Mouse (Mus musculus) retina, adult 2 months (tissue): Measurements from ENCODE around the gene Cenpt.

Source experiments
- DNase-seq: peaks from one replicate; pipeline ENCODE4 v3.0.0-alpha.2; 2012; ENCODE audit warnings: low read depth, low spot score

Gene Cenpt

DNA sequence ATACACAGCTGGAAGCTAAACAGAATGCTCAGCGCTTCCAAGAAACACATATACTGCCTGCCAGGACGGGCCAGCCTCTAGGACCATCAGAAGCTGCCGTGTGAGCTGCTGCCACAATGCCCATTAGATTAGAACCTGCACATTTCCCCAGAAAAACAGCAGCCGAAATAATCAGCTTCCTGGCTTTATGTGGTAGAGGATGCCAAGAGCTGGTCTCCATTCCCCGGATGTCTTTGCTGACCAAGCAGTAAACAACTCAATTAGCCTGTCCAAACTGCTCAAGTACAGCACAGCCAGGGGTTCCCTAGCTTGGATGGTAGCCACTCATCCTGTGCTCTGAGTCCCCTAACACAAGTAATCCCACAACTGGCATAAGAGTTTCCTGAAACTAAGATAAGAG lies 45.3 kb downstream of the Cenpt start:
- no peak for DNase-seq

GRCm38 (mm10) chr8:105805964-105806363 lies 47.1 kb downstream of the Cenpt start:
- no peak for DNase-seq

DNA sequence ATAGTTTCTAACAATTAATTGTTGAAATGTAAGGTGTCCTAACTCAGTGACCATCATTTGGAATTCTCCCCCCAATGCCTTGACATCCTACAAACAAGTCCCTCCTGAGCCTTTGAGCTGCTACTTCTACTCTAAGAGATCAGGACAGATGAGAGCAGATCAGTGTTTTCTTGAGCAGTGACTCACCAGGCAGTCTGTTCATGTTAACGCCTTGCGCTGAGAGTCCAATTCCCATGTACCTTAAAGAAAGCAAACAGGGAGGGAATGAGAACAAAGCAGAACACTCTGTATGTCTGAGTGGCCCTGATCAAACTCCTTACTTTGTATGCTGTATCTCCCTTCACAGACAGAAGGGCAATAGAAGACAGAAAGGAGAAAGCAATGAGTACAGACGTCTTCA lies 47.7 kb downstream of the Cenpt start:
- DNase-seq: no peak

- no peak for DNase-seq
Measured at GRCm38 (mm10) chr8:105804797-105805196, 48.3 kb downstream of the Cenpt start.

GRCm38 (mm10) chr8:105801153-105801904 lies 51.7 kb downstream of the Cenpt start:
- DNase-seq: no peak

- DNase-seq: no peak
Measured at GRCm38 (mm10) chr8:105799091-105799812, 53.8 kb downstream of the Cenpt start.

DNA sequence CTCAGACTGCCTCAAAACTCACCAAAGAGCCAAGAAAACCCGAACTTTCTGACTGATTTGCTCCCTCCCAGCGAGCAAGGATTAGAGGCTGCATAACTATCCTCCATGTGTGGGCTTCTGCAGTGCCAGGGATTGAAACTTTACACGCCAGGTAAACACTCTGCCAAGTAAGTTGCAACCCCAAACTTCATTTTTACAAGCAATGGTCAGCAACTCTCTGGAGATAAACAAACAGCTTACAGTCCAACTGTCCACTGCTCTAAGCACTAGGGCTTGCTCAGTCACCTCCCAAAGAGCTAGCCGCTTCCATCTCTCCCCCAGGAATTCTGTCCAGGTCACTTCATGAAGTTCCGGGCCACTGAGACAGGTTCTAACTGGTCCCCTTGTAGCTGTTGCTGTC lies 54.7 kb downstream of the Cenpt start:
- no peak for DNase-seq

- no peak for DNase-seq
Measured at GRCm38 (mm10) chr8:105795785-105796184, 57.3 kb downstream of the Cenpt start.
